Mouse (Mus musculus): ENCODE measurements around the gene Srxn1.

Srxn1 gene

DNA sequence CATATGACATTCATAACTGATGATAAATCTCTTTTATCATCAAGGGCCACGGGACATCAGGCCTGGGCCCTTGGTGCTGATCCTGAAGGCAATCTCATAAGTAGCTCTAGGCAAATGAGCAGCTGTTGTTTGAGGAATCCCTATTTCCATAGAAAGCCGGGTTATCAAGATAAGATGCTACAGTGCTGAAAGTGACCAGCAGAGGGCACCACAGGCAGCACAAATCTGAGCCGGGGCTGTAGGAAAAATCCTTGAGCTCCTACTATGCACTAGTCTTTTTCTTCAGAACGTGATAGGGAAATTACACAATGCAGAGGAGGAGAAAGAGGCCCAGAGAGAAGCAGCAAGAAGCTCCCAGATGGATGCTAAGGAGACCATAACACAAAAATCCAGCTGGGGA, 16.2 kb upstream of the Srxn1 start:
- peak in 1 of 2 experiments; percentile 12 for DNase-seq (ENCODE audit: low read depth in 1 of 2, low spot score in 2 of 2)

DNA sequence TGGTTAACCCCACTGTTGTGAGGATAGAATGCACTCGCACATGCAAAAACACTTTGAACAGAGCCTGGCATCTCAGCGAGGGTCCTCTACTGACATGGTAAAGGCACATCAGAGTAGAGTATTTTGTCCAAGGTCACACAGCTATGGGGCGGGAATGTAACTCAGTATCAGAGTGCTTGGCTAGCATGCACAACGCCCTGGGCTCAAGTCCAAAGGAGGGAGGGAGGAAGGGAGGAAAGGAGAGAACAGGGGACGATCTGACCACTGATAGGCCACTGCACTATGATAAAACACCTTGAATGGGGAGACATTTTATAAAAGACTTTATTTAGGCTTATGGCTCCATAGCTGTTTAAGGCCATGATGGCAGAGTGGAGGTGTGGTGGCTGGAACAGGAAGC, 15.7 kb upstream of the Srxn1 start:
- no peak for DNase-seq (ENCODE audit: low read depth in 1 of 2, low spot score in 2 of 2)

DNA sequence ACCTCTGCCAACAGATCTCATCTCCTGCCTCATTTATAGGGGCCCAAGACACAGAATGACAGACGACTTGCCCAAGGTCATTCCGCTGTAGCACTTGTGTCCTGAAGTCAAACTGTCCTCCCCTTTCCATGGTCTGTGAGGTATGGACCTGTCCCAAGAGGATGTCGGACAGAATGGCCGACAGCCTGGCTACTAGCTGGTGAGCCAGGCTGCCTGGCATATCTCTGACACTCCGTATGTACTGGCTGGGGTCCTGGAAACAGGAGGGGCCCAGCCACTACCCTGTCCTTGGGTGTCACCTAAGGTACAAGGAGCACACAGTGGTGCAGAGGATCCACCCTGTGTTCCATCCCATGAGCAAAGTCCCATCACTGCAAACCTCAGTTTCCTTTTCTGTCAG, 14.8 kb upstream of the Srxn1 start:
- DNase-seq (ENCODE audit: low read depth in 1 of 2, low spot score in 2 of 2) = no peak

DNA sequence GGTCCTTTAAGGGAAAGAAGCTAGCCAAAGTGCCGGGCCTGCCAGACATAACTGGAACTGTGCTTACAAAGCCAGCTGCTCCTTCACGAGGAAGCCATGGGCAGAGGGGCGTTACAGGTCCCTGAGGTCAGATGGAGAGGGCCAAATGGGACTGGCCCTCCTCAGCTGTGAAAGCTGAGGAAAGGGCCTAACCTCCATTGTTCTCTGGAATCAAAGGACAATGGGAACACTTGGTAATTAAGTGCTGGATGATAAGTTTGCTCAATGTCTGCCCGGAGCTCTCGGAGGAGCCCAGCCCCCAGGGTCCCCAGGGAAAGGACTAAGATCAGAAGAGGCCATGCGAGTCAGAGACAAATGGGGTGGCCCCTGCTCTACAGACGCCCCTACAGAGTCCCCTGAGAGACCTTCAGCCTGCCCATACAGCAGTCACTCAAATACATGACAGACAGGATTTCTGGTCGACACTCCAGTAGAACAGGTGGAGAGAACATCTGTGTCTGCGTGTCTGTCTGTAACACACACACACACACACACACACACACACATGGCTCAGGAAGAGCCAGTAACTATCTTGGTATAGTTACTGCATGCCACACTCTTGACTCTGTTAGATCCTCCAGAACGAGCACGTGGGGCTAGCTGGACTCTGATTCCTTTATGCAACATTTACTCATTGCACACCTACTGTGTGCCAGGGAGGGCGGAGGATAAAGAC, 13.8 kb upstream of the Srxn1 start:
- no peak for DNase-seq (ENCODE audit: low read depth in 1 of 2, low spot score in 2 of 2)

DNA sequence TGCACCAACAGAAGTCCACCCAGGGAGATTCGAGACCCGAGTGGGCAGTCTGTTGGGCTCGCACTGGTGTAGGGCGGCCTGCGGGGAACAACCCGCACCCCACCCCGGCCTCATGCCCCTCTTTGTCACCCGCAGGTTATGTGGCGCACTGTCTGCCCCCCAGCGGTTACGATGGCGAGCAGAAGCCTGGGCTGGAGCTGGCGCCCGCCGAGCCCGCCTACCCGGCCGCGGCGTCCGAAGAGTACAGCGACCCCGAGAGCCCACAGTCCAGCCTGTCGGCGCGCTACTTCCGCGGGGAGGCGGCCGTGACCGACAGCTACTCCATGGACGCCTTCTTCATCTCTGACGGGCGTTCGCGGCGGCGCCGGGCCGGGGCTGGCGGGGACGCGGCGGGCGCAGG, 12.4 kb upstream of the Srxn1 start:
- DNase-seq (ENCODE audit: low read depth in 1 of 2, low spot score in 2 of 2) = no peak

DNA sequence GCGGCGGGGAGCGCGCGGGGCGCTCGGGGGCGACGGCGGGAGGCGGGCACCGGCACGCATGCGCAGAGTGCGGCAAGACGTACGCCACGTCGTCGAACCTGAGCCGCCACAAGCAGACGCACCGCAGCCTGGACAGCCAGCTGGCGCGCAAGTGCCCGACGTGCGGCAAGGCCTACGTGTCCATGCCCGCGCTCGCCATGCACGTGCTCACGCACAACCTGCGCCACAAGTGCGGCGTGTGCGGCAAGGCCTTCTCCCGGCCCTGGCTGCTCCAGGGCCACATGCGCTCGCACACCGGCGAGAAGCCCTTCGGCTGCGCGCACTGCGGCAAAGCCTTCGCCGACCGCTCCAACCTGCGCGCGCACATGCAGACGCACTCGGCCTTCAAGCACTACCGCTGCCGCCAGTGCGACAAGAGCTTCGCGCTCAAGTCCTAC, 11.9 kb upstream of the Srxn1 start:
- no peak for DNase-seq (ENCODE audit: low read depth in 1 of 2, low spot score in 2 of 2)

DNA sequence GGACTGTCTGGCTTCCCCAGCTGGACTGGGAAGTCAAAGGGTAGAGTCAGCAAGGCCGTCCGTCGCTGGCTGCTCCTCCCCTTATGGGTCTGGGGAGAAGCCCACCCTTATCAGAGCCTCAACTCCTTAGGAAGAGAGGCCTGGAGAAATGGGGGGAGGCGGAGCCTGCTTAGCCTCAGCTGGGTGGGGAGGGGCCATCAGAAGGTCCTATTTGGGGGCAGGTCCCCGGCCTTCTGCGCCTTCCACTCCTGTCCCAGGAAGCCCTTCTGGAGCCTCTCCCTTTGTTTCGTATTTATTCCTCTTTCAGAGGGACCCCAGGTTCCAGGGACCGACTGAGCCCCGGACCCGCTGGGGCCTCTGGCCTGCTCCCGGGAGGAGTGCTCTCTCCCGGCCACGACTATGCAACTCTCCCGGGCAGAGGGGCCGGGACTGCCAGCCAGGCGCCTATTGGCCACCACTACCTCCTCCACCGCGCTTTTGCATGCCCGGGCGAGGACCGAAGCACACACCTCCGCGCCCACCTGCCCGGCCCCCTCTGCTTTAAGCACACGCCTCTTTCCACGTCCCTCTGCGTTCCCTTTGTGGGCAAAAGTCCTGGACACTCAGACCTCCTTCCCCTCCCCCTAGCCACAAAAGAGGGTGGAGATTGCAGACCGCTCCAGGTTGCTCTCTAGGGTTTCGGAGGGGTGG, 10.3 kb upstream of the Srxn1 start:
- DNase-seq (ENCODE audit: low read depth in 1 of 2, low spot score in 2 of 2) = no peak

DNA sequence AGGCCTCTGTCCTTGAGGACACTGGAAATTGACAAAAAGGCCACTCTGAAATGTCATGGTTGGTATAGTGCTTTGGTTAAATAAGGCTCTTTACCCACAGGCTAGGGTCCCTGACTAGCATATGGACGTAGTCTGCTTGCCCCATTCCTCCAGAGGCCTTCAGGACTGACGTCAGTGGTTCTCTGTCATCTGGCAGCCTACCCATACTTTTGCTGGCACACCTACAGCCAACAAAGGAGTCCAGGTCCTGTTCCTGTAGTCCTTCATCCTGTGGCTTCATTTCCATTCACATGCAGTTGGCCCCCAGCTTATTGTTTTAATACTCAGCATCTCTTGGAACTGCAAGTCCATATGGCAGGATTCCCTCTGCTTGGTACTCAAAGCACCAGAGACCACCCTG, 8.4 kb upstream of the Srxn1 start:
- DNase-seq (ENCODE audit: low read depth in 1 of 2, low spot score in 2 of 2) = no peak

DNA sequence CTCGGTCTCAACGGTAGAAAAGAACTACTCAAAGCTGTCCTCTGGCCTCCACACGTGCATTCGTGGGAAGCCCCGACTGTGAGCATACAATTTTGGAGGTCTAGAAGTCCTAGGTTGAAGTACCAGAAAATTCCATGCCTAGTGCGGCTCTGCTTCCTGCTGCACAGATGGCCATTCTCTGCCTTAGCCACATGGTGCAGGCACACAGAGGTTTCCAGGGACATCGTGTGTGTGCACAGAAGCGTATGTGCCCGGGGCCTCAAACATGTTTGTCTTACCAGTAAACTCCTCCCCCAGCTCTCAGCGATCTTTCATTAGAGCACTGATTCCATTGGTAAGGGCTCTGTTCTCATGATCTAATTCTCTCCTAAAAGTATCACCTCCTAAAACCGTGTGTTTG, 7.4 kb upstream of the Srxn1 start:
- no peak for DNase-seq (ENCODE audit: low read depth in 1 of 2, low spot score in 2 of 2)

DNA sequence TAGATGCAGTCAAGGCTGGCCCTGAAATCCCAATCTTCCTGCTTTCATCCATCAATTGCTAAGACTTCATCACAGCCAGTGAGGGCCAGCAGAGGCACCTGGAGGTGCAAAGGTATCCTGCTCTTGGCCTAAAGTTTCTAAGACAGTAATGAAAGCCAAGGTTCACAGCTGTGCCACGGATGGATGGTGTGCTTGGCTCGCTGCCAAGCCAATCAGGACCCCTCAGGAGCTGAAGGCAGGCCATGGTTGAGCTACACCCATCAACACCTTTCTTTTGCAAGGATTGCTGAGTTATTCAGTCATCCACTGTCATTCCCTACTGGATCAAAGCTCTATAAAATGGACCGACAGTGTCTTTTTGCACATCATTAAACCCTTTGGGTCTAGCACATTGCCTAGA, 5.8 kb upstream of the Srxn1 start:
- DNase-seq (ENCODE audit: low read depth in 1 of 2, low spot score in 2 of 2) = no peak

DNA sequence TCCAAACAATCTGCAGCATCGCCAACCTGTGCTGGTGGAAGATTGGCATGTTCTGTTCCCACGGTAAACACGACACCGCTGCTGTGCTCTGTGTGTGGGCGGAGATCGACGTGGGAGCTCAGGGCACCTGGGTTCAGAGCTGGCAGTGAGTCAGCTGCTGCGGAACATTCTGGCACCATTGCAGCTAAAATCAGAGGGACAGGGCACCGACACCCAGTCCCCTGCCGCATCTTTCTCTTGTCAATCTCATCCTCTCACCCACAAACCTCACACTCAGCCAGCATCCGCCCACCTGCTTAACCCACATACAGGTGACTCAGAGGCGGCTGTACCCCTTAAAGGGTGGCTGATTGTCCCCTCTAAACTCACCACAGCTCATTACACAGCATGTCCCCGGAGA, 3.6 kb upstream of the Srxn1 start:
- no peak for DNase-seq (ENCODE audit: low read depth in 1 of 2, low spot score in 2 of 2)

DNA sequence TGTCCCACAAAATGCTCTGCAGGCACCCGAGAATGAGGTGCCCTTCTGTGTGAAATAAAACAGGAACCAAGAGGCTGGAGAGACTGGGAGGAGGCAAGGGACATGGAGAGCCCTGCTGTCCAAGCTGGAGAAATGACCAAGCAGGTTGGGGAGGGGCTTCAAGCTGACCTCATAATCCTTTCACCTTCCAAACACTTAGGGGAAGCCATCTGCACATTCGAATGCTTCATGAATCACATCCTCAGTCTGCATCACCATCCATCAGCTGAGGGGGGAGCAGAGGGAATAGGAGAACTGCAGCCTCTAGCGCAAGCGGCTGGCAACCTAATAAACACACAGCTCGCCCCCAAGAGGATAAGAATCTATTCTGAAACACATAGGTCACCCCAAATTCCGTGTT, 2.9 kb upstream of the Srxn1 start:
- no peak for DNase-seq (ENCODE audit: low read depth in 1 of 2, low spot score in 2 of 2)

DNA sequence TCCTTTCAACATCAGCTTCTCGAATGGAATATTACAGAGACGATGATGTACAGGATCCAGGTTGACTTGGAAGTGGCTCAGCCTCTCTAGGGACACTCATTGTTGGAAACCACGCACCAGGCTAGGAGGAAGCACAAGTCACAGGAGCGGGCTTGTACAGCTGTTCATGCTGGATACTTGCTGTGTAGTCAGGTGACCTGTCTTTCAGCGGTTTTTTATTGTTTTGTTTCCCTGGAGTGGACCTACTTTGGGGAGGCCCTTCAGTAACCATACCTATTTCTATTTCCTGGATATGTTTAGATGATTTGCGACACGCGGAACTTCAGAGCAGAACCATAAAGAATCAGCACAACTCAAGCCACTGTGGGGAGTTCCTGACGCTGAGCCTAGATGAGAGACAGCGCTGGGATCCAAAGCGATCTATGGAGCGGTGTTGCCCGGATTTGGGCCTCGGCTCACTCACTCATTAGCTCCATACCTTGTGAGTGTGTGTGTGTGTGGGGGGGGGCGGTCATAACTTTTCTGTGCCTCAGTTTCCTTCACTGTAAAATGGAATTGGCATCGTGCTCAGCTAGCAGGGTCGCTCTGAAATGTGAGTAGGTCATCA, 502 bp upstream of the Srxn1 start:
- DNase-seq (ENCODE audit: low read depth in 1 of 2, low spot score in 2 of 2) = no peak

DNA sequence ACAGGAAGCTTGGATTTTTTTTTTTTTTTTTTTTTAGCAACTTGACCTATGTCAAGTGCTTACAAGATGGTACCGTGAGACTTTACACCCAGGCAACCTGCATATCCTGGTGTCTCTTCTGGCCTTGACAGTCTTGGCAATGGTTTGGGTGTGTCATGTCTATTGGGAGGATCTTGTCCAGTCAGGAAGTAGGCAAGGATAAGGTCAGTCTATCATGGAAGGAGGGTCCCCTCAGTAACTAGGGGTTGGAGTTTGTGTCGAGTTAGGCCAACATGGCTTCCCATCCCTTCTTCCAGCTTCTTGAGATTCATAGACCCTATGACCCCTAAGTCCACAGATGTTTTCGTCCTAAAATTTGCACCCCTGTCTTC, 894 bp downstream of the Srxn1 start:
- no peak for DNase-seq (ENCODE audit: low read depth in 1 of 2, low spot score in 2 of 2)

DNA sequence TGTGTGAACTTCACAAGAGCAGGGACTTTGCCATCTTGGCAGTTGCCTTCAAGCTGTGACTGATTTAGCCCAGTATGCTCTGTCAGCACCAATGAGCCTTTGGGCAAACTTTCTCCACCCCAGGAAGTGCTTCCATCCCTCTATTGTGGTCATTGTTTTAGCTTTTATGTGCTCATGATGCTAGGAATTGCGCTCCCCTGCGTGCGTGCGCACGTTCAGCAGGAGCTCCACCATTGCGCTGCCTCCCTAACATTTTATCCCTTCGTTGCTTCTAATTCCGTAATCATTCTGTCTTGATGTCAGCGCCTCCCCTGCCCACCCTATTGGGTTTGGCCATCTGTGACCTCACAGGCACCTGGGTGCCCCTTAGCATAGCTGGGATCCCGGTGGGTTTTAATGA, 1.3 kb downstream of the Srxn1 start:
- DNase-seq (ENCODE audit: low read depth in 1 of 2, low spot score in 2 of 2) = no peak

DNA sequence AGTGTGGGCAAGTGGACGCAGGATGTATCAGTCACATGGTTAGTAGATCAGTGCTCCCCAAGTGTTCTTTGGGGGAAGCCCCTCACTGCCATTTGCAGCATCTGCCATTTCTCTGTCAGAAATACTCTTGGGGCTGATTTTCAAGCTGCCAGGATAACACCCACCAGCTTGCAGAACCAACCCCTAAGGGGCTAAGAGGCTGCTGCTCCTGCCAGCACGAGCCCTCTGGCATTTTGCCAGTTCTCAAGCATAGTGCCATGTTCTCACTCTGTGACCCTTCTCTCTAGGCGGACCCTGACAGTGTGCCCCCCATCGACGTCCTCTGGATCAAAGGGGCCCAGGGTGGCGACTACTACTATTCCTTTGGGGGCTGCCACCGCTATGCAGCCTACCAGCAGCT, 3.4 kb downstream of the Srxn1 start:
- no peak for DNase-seq (ENCODE audit: low read depth in 1 of 2, low spot score in 2 of 2)

DNA sequence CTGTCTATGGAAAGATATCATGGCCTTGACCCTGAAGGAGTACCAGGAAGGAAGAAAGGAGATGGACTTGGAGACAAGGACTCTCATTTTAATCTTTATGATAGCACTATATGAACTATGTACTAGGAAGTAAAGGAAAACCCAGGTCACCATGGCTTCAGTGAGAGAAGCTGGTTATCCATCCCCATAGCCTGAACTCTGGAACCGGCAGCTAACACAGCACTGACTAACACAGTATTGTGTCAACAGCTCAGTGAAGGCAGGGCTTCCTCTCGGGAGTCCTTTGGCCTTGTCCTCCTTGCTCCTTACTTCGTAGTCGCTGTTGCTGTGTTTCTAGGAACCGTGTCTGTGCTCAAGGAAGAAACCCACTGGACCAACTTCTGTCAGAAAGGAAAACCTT, 4.1 kb downstream of the Srxn1 start:
- no peak for DNase-seq (ENCODE audit: low read depth in 1 of 2, low spot score in 2 of 2)

DNA sequence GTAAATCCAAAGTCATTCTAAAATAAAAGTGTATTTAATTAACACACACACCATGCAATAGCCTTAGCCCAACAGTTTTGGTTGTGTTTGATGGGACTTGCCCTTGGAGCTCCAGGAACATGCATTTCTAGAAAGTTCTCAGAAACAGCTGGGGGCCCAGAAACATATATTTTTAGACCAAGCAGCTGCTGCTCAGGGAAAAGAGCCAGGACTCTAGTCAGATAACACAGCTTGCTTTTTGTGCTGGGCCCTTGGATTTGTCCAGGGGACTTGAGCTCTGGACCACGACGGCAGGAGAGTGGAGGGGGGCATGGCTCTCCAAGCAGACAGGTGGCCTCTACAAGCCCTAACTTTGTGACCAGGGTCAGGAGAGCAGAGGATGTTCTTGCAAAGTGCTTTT, 6.0 kb downstream of the Srxn1 start:
- no peak for DNase-seq (ENCODE audit: low read depth in 1 of 2, low spot score in 2 of 2)

DNA sequence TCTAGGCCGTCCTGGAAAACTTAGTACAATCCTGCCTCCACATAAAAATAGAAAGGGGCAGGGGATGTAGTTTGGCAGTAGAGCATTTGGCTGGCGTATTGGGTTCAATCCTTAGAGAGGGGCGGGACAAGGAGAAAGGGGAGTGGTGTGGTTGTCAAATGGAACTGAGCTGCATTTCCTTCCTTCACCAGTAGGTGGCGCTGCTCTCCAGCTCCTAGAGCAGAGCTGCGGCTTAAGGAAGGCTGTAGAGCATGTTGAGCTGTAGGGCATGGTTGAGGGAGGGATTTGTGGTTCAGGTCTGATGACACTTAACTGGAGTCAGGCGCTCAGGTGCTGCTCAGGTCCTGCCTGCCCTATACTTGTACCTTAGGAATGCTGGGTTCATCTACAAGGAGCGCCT, 6.6 kb downstream of the Srxn1 start:
- peak; percentile 73 to 80 for DNase-seq (ENCODE audit: low read depth in 1 of 2, low spot score in 2 of 2)

DNA sequence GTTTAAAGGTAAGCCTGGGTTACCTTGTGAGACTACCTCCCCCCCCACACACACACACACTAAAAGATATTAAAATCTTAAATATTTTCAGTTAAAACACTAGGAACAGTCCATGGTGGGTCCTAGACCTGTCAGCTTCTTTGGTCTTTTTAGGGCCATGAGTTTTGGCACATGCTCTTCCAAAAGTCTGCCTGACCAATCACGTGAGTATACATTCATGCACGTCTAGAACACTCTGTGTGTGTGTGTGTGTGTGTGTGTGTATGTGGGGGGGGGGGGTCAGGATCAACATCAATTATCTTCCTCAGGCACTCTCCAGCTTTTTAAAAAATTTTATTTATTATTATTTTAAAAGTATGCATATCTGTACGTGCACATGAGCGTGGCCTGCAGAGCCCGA, 7.2 kb downstream of the Srxn1 start:
- DNase-seq (ENCODE audit: low read depth in 1 of 2, low spot score in 2 of 2) = no peak

DNA sequence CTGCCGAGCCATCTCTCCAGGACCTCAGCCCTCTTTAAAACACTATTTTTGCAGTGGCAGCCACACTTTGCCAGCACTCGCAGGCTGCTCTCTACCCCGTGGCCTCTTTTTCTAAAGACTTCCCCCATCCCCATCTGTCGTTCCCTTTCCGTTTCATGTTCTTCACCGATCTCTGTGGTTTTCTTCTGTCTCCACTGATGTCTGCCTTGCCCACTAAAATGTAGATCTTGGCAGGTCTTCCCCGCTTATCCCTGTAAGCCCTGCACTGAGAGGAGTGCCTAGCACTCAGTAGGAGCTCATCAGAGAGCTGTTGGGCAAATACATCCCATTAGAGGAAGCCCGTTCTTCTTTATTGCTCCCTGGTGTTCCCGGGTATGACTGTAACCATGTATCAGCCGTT, 7.7 kb downstream of the Srxn1 start:
- no peak for DNase-seq (ENCODE audit: low read depth in 1 of 2, low spot score in 2 of 2)

DNA sequence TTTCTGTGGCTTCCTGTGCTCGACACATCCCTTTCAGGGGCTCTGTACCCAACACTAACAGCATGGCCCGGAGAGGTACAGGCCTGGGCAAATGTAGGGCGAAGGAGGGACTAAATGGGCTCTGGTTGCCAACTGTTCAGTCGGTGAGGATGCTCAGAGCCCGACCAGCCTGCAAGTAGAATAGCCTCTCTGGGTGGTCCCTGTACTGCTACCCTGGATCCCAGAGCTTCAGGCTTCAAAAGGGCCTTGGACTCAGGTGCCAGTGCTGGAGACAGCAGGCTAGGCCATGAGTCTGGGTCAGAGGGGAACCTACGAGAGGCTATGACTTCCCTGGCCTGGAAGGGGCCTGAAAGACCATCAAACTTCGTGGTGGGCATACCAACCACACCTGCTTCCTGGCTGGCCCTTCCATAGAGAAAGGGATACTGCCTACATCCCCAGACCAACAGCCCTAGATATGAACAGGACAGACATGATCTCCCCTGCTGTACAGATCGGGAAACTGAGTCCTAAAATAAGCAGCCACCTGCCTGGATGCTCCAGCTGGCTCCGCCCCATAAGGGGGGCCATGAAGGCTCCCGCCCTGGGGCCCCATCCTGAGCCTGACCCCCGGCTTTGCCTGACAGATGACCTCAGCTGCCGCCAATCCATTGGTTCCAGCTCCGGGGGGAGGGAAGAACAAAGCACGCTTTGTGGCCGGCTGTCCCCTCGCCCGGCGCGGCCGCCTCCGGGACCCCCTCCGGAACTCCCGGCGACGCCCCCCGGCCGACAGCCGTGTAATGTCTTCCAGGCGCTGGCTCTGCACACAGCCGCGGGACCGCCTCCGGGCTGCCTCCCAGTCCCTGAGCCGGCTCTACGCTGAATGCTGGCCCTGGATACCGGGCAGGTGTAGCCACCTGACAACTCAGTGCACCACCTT, 9.0 kb downstream of the Srxn1 start:
- no peak for DNase-seq (ENCODE audit: low read depth in 1 of 2, low spot score in 2 of 2)

Data from monocyte, adult 2 months (primary cell).